ENCODE assay signal across 10 mouse cellular contexts in the genomic region with DNA sequence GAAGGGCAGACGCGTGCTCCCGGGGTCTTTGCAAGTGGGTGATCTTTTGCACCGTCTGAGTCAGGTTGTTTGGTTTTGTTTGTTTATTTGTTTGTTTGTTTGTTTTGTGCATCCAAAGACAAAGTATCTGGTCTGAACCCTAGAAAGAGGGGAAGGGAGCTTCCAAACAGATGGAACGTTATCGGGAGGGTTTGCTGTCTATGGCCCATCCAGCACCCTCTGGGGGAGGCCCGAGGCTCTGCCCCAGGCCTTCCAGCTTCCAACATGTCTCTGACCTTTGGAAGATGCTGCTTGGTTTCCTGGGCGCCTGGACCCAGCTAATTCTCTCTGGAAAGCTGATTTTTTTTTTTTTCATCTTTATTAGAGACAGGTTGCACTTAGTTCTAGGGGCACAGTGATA. TPM values are rescaled to one million over a fixed set of nuclear protein-coding genes. Genes with fewer than 3 reads are reported as not detected.
DNase-seq lines count a peak whose midpoint lies in the region; ATAC-seq lines count a peak whose summit lies in the region.
"Had no signal": no experiment of that assay in that cellular context is flagged by ENCODE, and none has a peak within 500 bp of the region (broad histone marks: within the 10 kb centered on the region; RNA-seq: fewer than 3 reads in every experiment).

No protein-coding gene starts in this region.

- peaks cover 7% of the 10 kb centered on the region for H3K4me1 ChIP-seq in heart, embryonic 13.5 days
- H3K4me1 ChIP-seq in hindbrain, embryonic 13.5 days (replicated peaks): peaks cover 28% of the 10 kb centered on the region
- peaks cover 24% of the 10 kb centered on the region for H3K4me1 ChIP-seq in midbrain, embryonic 15.5 days

- peak overlapping the region; percentile 100; the same call in 1 of the 2 replicates for H3K4me2 ChIP-seq in heart, embryonic 13.5 days
- peak overlapping the region; percentile 94 for H3K4me2 ChIP-seq in hindbrain, embryonic 13.5 days
- peak overlapping the region; percentile 81 for H3K4me2 ChIP-seq in midbrain, embryonic 15.5 days

- no peak overlapping the region for H3K9ac ChIP-seq in heart, embryonic 13.5 days
- H3K9ac ChIP-seq in hindbrain, embryonic 13.5 days: peak overlapping the region; percentile 85; the same call in 1 of the 2 replicates
- peak overlapping the region; percentile 78 for H3K9ac ChIP-seq in midbrain, embryonic 15.5 days

- ATAC-seq in heart, embryonic 13.5 days (ENCODE audit: extremely low read depth, insufficient number of reproducible peaks, low FRiP score, low TSS enrichment): no peak
- no peak for ATAC-seq in hindbrain, embryonic 13.5 days (ENCODE audit: low FRiP score)
- ATAC-seq in midbrain, embryonic 15.5 days (replicated peaks): no peak
- ATAC-seq in erythroblast, adult 5-6 weeks (replicated peaks; ENCODE audit: low FRiP score, poor library complexity, severe bottlenecking): no peak

- H3K27ac ChIP-seq in heart, embryonic 13.5 days (replicated peaks): no peak overlapping the region
- H3K27ac ChIP-seq in hindbrain, embryonic 13.5 days: no peak overlapping the region
- H3K27ac ChIP-seq in midbrain, embryonic 15.5 days: no peak overlapping the region

- no peak for DNase-seq in heart, postnatal 10 days
- DNase-seq in cerebellum, postnatal 36 days: peak; percentile 31 to 39
- no peak for DNase-seq in adipocyte (ENCODE audit: low spot score)
- DNase-seq in kidney, adult 8-10 months: no peak

- WGBS in heart, embryonic 13.5 days: 18% methylated on average over 8 of the region's 8 CpGs
- 6% methylated on average over 8 of the region's 8 CpGs for WGBS in hindbrain, embryonic 13.5 days
- 9% methylated on average over 8 of the region's 8 CpGs for WGBS in midbrain, embryonic 15.5 days

- intact Hi-C loops in heart, postnatal 10 days (cut with DNase I): no loop called here

- peaks cover 3% of the 10 kb centered on the region; the same call in 1 of the 2 replicates for H3K9me3 ChIP-seq in heart, embryonic 13.5 days
- peaks cover 6% of the 10 kb centered on the region for H3K9me3 ChIP-seq in hindbrain, embryonic 13.5 days
- no peaks in the 10 kb centered on the region for H3K9me3 ChIP-seq in midbrain, embryonic 15.5 days

- H3K4me3 ChIP-seq in heart, embryonic 13.5 days: peak overlapping the region; percentile 74; the same call in 1 of the 2 replicates
- peak overlapping the region; percentile 74 for H3K4me3 ChIP-seq in hindbrain, embryonic 13.5 days
- H3K4me3 ChIP-seq in midbrain, embryonic 15.5 days: peak overlapping the region; percentile 62

- H3K27me3 ChIP-seq in heart, embryonic 13.5 days (replicated peaks): peaks cover 58% of the 10 kb centered on the region
- H3K27me3 ChIP-seq in hindbrain, embryonic 13.5 days: peaks cover 43% of the 10 kb centered on the region
- peaks cover 6% of the 10 kb centered on the region for H3K27me3 ChIP-seq in midbrain, embryonic 15.5 days (replicated peaks)

- no peaks in the 10 kb centered on the region for H3K36me3 ChIP-seq in heart, embryonic 13.5 days
- H3K36me3 ChIP-seq in hindbrain, embryonic 13.5 days: no peaks in the 10 kb centered on the region
- no peaks in the 10 kb centered on the region for H3K36me3 ChIP-seq in midbrain, embryonic 15.5 days (replicated peaks)

RNA-seq across cellular contexts. Expression of gene Neurl1a, which starts 1.4 kb away (rescaled TPM):
- polyA plus RNA-seq in heart, embryonic 13.5 days (2015; fragmentation: Nextera tagmentation; extraction: Ambion mirVana): 1.8 and 2.1 TPM in 2 replicates
- total RNA-seq in heart, postnatal 10 days (2021): 1 to 10 TPM in 1 of 2 experiments, under 1 TPM in 1; 0.60 to 1.1 TPM
- 6.8 and 7.2 TPM in 2 replicates for polyA plus RNA-seq in hindbrain, embryonic 13.5 days (2015; fragmentation: Nextera tagmentation; extraction: Ambion mirVana)
- polyA plus RNA-seq in midbrain, embryonic 15.5 days (2015; fragmentation: Nextera tagmentation; extraction: Ambion mirVana): 14.8 and 15.0 TPM in 2 replicates
- total RNA-seq in erythroblast, adult 5-6 weeks (2015; ENCODE audit: low replicate concordance): not detected in 2 replicates
- not detected in 2 replicates for total RNA-seq in erythroblast, adult 5-6 weeks (2017; ENCODE audit: low replicate concordance)

RNA-seq across cellular contexts. Expression of gene Calhm3, which starts 22.4 kb away (rescaled TPM):
- not detected in 2 replicates for polyA plus RNA-seq in heart, embryonic 13.5 days (2015; fragmentation: Nextera tagmentation; extraction: Ambion mirVana)
- total RNA-seq in heart, postnatal 10 days (2021): not detected
- not detected in 2 replicates for polyA plus RNA-seq in hindbrain, embryonic 13.5 days (2015; fragmentation: Nextera tagmentation; extraction: Ambion mirVana)
- not detected in 2 replicates for polyA plus RNA-seq in midbrain, embryonic 15.5 days (2015; fragmentation: Nextera tagmentation; extraction: Ambion mirVana)
- total RNA-seq in erythroblast, adult 5-6 weeks (2015; ENCODE audit: low replicate concordance): not detected in 2 replicates
- not detected in 2 replicates for total RNA-seq in erythroblast, adult 5-6 weeks (2017; ENCODE audit: low replicate concordance)
- total RNA-seq: adrenal gland, postnatal 10 days had no signal
- polyA plus RNA-seq: frontal cortex, adult 2 months had no signal

RNA-seq across cellular contexts. Expression of gene Calhm1, which starts 36.0 kb away (rescaled TPM):
- polyA plus RNA-seq in heart, embryonic 13.5 days (2015; fragmentation: Nextera tagmentation; extraction: Ambion mirVana): not detected in 2 replicates
- not detected for total RNA-seq in heart, postnatal 10 days (2021)
- not detected in 2 replicates for polyA plus RNA-seq in hindbrain, embryonic 13.5 days (2015; fragmentation: Nextera tagmentation; extraction: Ambion mirVana)
- polyA plus RNA-seq in midbrain, embryonic 15.5 days (2015; fragmentation: Nextera tagmentation; extraction: Ambion mirVana): not detected in 2 replicates
- not detected in 2 replicates for total RNA-seq in erythroblast, adult 5-6 weeks (2015; ENCODE audit: low replicate concordance)
- total RNA-seq in erythroblast, adult 5-6 weeks (2017; ENCODE audit: low replicate concordance): not detected in 2 replicates
- total RNA-seq: adrenal gland, postnatal 10 days had no signal
- polyA plus RNA-seq: frontal cortex, adult 2 months had no signal

RNA-seq across cellular contexts. Expression of gene Calhm2, which starts 41.9 kb away (rescaled TPM):
- polyA plus RNA-seq in heart, embryonic 13.5 days (2015; fragmentation: Nextera tagmentation; extraction: Ambion mirVana): 5.2 and 6.0 TPM in 2 replicates
- total RNA-seq in heart, postnatal 10 days (2021): 1 to 10 TPM; 4.4 to 4.5 TPM
- polyA plus RNA-seq in hindbrain, embryonic 13.5 days (2015; fragmentation: Nextera tagmentation; extraction: Ambion mirVana): 1.3 and 1.6 TPM in 2 replicates
- polyA plus RNA-seq in midbrain, embryonic 15.5 days (2015; fragmentation: Nextera tagmentation; extraction: Ambion mirVana): 1.1 and 1.5 TPM in 2 replicates
- total RNA-seq in erythroblast, adult 5-6 weeks (2015; ENCODE audit: low replicate concordance): 2.3 and 4.0 TPM in 2 replicates
- total RNA-seq in erythroblast, adult 5-6 weeks (2017; ENCODE audit: low replicate concordance): 1.4 and 3.5 TPM in 2 replicates

Comparison
In these comparisons a context has a peak if more than half of its experiments do, and no peak if none do; other contexts are left out.
1. DNase-seq: peak in cerebellum, postnatal 36 days (2 of 2); none in heart, postnatal 10 days (0 of 2), adipocyte (single experiment) and kidney, adult 8-10 months (0 of 2).
2. Peak in every context shown above with its lines, with median percentiles within 50 percentile points of each other: H3K4me2 ChIP-seq and H3K4me3 ChIP-seq.